Mouse (Mus musculus): Measurements from ENCODE around the gene P2ry6.
A peak's percentile ranks its signal among the peaks of the same experiment; 100 is the strongest.

The P2ry6 gene

DNA sequence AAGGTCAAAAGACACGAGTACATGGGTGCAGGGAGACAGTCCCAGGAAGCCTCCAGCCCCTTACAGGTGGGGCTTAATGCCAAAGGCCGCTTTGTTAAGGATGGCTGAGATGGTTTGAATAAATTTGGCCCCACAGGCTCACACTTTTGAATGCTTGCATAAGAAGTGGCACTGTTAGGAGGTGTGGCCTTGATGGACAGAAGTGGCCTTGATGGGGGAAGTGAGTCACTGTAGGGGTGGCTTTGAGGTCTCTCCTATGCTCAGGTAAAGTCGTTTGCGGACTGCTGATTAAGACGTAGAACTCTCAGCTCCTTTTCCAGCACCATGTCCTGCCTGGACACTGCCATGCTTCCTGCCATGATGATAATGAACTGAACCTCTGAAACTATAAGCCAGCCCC lies 76.6 kb downstream of the P2ry6 start:
- Histone ChIP-seq H3K4me3 (replicated peaks; ENCODE audit: low read length) (no peak overlapping the region), H3K27me3 (ENCODE audit: insufficient read depth, low read length) (peaks cover 23% of the 10 kb centered on the region), H3K36me3 (ENCODE audit: insufficient read depth, low read length) (peaks cover 7% of the 10 kb centered on the region), H3K9me3 (ENCODE audit: low read length) (peaks cover 14% of the 10 kb centered on the region), H3K4me1 (replicated peaks; ENCODE audit: low read depth, low read length) (peaks cover 25% of the 10 kb centered on the region)
- TF ChIP-seq NANOG (IDR thresholded peaks at IDR 0.05; ENCODE audit: borderline replicate concordance, low read length) (no peak), CTCF (conservative IDR thresholded peaks at IDR 0.05; ENCODE audit: low read length) (no peak), POU5F1 (IDR thresholded peaks at IDR 0.05; ENCODE audit: borderline replicate concordance, low read length) (no peak)

DNA sequence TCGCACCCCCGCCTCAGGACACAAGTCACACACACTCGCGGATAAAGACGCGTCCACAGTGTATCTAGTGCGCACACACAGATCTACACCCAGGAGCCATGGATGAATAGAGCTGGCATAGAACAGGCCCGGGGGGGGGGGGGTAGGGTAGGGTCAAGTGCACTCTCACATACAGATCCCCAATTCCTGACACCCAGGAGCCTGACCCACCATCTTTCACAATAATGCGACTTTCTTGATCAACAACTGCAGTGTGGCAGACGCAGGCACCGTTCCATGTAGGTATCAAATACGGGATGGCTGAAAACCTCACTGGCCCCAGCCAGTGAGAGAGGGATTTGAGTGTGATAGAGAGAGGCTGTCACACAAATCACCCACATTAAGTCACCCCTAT lies 79.6 kb downstream of the P2ry6 start:
- Histone ChIP-seq H3K4me3 (replicated peaks; ENCODE audit: low read length) (peak overlapping the region; percentile 79), H3K4me1 (replicated peaks; ENCODE audit: low read depth, low read length) (peaks cover 44% of the 10 kb centered on the region), H3K9me3 (ENCODE audit: low read length) (peaks cover 14% of the 10 kb centered on the region), H3K36me3 (ENCODE audit: insufficient read depth, low read length) (peaks cover 14% of the 10 kb centered on the region), H3K27me3 (ENCODE audit: insufficient read depth, low read length) (peaks cover 23% of the 10 kb centered on the region)
- no peak for TF ChIP-seq NANOG (IDR thresholded peaks at IDR 0.05; ENCODE audit: borderline replicate concordance, low read length)
- TF ChIP-seq POU5F1 (IDR thresholded peaks at IDR 0.05; ENCODE audit: borderline replicate concordance, low read length): no peak
- no peak for TF ChIP-seq CTCF (conservative IDR thresholded peaks at IDR 0.05; ENCODE audit: low read length)

DNA sequence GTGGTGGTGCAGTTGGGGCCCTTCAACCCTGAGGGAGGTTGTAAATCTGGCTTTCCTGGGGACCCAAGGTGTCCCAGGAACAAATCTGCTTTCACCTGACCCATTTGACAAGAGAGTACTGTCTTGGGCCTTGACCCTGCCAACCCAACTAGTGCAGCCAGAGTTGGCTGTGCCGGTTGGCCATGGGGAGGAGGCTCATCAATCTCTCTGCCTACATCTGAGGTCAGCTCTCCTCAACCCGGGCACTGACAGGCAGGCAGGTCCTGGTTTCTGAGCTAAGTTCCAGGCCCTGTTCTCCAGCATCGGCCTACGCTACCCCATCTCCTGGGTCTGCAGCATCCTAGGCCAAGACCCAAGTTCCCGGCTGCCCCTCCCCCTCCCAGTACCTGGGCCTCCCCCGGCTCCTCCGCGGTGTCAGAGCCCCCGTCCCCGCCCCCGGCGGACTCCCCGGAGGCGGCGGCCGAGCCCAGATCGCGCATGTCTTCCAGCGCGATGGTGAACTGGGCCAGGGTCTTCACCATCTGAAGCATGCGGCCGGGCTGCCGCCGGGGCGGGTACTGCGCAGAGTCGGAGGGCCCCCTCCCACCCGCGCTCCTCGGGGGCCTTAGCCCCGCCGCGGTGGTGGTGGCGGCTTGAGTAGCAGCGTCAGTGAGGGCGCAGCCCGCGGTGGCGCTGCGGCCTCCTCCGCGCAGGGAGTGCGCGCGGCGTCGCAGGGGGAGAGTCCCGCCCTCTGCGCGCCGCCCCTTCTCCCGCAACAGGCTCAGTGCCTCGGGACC lies 80.2 kb downstream of the P2ry6 start:
- Histone ChIP-seq H3K27me3 (ENCODE audit: insufficient read depth, low read length) (peaks cover 23% of the 10 kb centered on the region), H3K4me1 (replicated peaks; ENCODE audit: low read depth, low read length) (peaks cover 44% of the 10 kb centered on the region), H3K36me3 (ENCODE audit: insufficient read depth, low read length) (peaks cover 20% of the 10 kb centered on the region), H3K9me3 (ENCODE audit: low read length) (peaks cover 14% of the 10 kb centered on the region), H3K4me3 (replicated peaks; ENCODE audit: low read length) (peak overlapping the region; percentile 79)
- TF ChIP-seq POU5F1 (IDR thresholded peaks at IDR 0.05; ENCODE audit: borderline replicate concordance, low read length): no peak
- no peak for TF ChIP-seq NANOG (IDR thresholded peaks at IDR 0.05; ENCODE audit: borderline replicate concordance, low read length)
- TF ChIP-seq CTCF (conservative IDR thresholded peaks at IDR 0.05; ENCODE audit: low read length): no peak

DNA sequence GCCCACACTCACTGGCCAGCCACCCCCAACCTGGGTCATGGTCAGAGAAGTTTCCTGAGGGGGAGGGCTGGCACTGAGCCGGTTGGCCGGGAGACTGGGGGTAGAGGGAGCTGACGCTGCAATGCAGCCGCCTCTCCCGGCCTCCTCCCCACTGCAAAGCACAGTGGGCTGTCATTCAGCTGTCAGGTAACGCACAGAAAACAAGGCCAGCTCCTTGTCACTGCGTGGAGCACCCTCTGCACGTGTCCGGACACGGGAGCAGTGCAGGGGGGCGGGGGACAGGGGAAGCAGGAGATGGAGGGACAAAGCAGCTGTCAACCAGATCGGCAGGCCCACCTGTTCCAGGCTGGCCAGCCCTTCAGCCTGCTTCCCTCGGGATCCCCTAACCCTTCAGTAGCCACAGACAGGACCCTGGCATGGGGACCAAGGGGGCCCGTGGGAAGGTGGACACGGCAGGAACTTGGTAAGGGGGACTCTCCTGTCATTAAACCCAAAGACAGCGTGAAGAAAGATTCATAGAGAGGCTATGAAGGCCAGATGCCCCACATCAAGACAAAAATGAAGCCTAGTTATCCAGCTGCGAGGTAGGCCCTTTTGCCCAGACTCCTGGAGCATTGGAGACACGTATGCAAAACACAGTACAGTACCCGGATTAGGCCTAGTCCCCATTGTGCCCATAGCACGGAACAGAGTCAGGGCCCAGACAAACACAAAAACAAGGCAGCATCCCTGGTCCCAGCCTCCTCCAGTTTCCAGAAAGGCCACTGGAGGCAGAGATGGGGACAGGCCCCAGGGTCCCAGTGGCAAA lies 81.0 kb downstream of the P2ry6 start:
- Histone ChIP-seq H3K4me1 (replicated peaks; ENCODE audit: low read depth, low read length) (peaks cover 44% of the 10 kb centered on the region), H3K27me3 (ENCODE audit: insufficient read depth, low read length) (peaks cover 23% of the 10 kb centered on the region), H3K36me3 (ENCODE audit: insufficient read depth, low read length) (peaks cover 28% of the 10 kb centered on the region), H3K9me3 (ENCODE audit: low read length) (peaks cover 10% of the 10 kb centered on the region), H3K4me3 (replicated peaks; ENCODE audit: low read length) (peak overlapping the region; percentile 79; the same call in 1 of the 2 replicates)
- TF ChIP-seq POU5F1 (IDR thresholded peaks at IDR 0.05; ENCODE audit: borderline replicate concordance, low read length) (no peak), NANOG (IDR thresholded peaks at IDR 0.05; ENCODE audit: borderline replicate concordance, low read length) (no peak), CTCF (conservative IDR thresholded peaks at IDR 0.05; ENCODE audit: low read length) (no peak)

Measured in E14TG2a.4 (cell line).